Mouse (Mus musculus) MEL (cell line): Measurements from ENCODE around the gene Cds2. TPM values are rescaled to one million over a fixed set of nuclear protein-coding genes. Genes with fewer than 3 reads are reported as not detected.

ENCODE experiments used
- DNase-seq: peaks from one replicate; pipeline ENCODE4 v3.0.0; 2011; ENCODE audit warnings: low read depth, low spot score
- H3K27ac ChIP-seq: 2 replicates; pipeline ENCODE4 v1.5.1; 2012; ENCODE audit warnings: low read depth, mild to moderate bottlenecking, control low read depth, low read length, moderate library complexity; ENCODE audit not compliant: control insufficient read depth
- H3K27me3 ChIP-seq, 2 experiments: fragments of 150-350 bp in 1 of 2; sonication (generic) in 1 of 2; 2 replicates each; pipeline ENCODE4 v1.6.1; 2012; ENCODE audit warnings: low read length in 2 of 2, mild to moderate bottlenecking in 2 of 2, improper control_type of control experiment in 1 of 2, moderate library complexity in 1 of 2; ENCODE audit not compliant: insufficient read depth in 2 of 2, control insufficient read depth in 1 of 2
- H3K36me3 ChIP-seq, 2 experiments: 2 replicates each; pipeline ENCODE4 v1.6.1; 2012 to 2014; ENCODE audit warnings: low read length in 2 of 2, improper control_type of control experiment in 1 of 2, inconsistent platforms in 1 of 2, mild to moderate bottlenecking in 1 of 2; ENCODE audit not compliant: insufficient read depth in 2 of 2, control insufficient read depth in 1 of 2
- H3K4me1 ChIP-seq, 2 experiments: fragments of 150-350 bp in 1 of 2; sonication (generic) in 1 of 2; 2 replicates each; pipeline ENCODE4 v1.6.1; 2012; ENCODE audit warnings: low read length in 2 of 2, improper control_type of control experiment in 1 of 2, mild to moderate bottlenecking in 1 of 2; ENCODE audit not compliant: insufficient read depth in 2 of 2, control insufficient read depth in 1 of 2
- H3K4me3 ChIP-seq, 2 experiments: fragments of 150-350 bp in 1 of 2; sonication (generic) in 1 of 2; 2 replicates each; pipeline ENCODE4 v1.5.1; 2012; ENCODE audit warnings: low read depth in 2 of 2, low read length in 2 of 2, mild to moderate bottlenecking in 2 of 2, moderate library complexity in 2 of 2, control low read depth in 1 of 2, improper control_type of control experiment in 1 of 2; ENCODE audit not compliant: control insufficient read depth in 1 of 2, insufficient read depth in 1 of 2
- H3K79me2 ChIP-seq: 2 replicates; pipeline ENCODE4 v1.6.1; 2012; ENCODE audit warnings: mild to moderate bottlenecking, low read length, moderate library complexity; ENCODE audit not compliant: control insufficient read depth, poor library complexity, insufficient read depth
- H3K9ac ChIP-seq: 2 replicates; pipeline ENCODE4 v1.6.1; 2012; ENCODE audit warnings: low read depth, mild to moderate bottlenecking, control low read depth, low read length, moderate library complexity; ENCODE audit not compliant: control insufficient read depth, poor library complexity, severe bottlenecking
- H3K9me3 ChIP-seq: fragments of 150-350 bp; sonication (generic); replicated peaks from 2 replicates; pipeline ENCODE4 v1.6.1; 2012; ENCODE audit warnings: mild to moderate bottlenecking, low read length, improper control_type of control experiment, moderate library complexity; ENCODE audit not compliant: insufficient read depth
- BHLHE40 ChIP-seq: IDR thresholded peaks from 2 replicates; pipeline ENCODE4 v1.6.1; 2012; ENCODE audit warnings: low read depth, mild to moderate bottlenecking, inconsistent platforms, low read length, improper control_type of control experiment, borderline replicate concordance
- CTCF ChIP-seq, 3 experiments: IDR thresholded peaks in 2 of 3; conservative IDR thresholded peaks in 1 of 3; 2 replicates each; pipeline ENCODE4 v1.5.1; 2011 to 2012; ENCODE audit warnings: low read length in 3 of 3, low read depth in 2 of 3, mild to moderate bottlenecking in 2 of 3, improper control_type of control experiment in 1 of 3, inconsistent platforms in 1 of 3, mixed read lengths in 1 of 3, moderate library complexity in 1 of 3; ENCODE audit not compliant: control insufficient read depth in 1 of 3, insufficient read depth in 1 of 3, poor library complexity in 1 of 3, severe bottlenecking in 1 of 3
- E2F4 ChIP-seq: IDR thresholded peaks from 2 replicates; pipeline ENCODE4 v1.6.1; 2011; ENCODE audit warnings: low read depth, low read length, improper control_type of control experiment, borderline replicate concordance
- ELF1 ChIP-seq: IDR thresholded peaks from 2 replicates; pipeline ENCODE4 v1.6.1; 2014; ENCODE audit warnings: low read depth, mild to moderate bottlenecking, inconsistent platforms, low read length, improper control_type of control experiment, moderate library complexity
- ETS1 ChIP-seq: IDR thresholded peaks from 2 replicates; pipeline ENCODE4 v1.6.1; 2012; ENCODE audit warnings: low read depth, mild to moderate bottlenecking, inconsistent platforms, low read length, improper control_type of control experiment, moderate library complexity
- GATA1 ChIP-seq: IDR thresholded peaks from 2 replicates; pipeline ENCODE4 v1.6.1; 2011; ENCODE audit warnings: low read depth, low read length, improper control_type of control experiment
- JUND ChIP-seq: IDR thresholded peaks from 2 replicates; pipeline ENCODE4 v1.6.1; 2011; ENCODE audit warnings: low read depth, mild to moderate bottlenecking, improper control_type of control experiment, low read length
- KAT2A ChIP-seq: conservative IDR thresholded peaks from 2 replicates; pipeline ENCODE4 v1.6.1; 2012; ENCODE audit warnings: low read depth, low read length, improper control_type of control experiment, inconsistent platforms
- MAFK ChIP-seq: IDR thresholded peaks from 2 replicates; pipeline ENCODE4 v1.6.1; 2011; ENCODE audit warnings: low read depth, mild to moderate bottlenecking, low read length, improper control_type of control experiment, borderline replicate concordance
- MAZ ChIP-seq: IDR thresholded peaks from 2 replicates; pipeline ENCODE4 v1.6.1; 2012; ENCODE audit warnings: low read depth, mild to moderate bottlenecking, inconsistent platforms, low read length, improper control_type of control experiment
- RAD21 ChIP-seq: IDR thresholded peaks from 2 replicates; pipeline ENCODE4 v1.6.1; 2011; ENCODE audit warnings: mild to moderate bottlenecking, low read depth, low read length, improper control_type of control experiment
- SIN3A ChIP-seq: IDR thresholded peaks from 2 replicates; pipeline ENCODE4 v1.6.1; 2012; ENCODE audit warnings: low read length, improper control_type of control experiment, inconsistent platforms
- SMC3 ChIP-seq: IDR thresholded peaks from 2 replicates; pipeline ENCODE4 v1.6.1; 2011; ENCODE audit warnings: low read depth, low read length, improper control_type of control experiment
- TAL1 ChIP-seq: IDR thresholded peaks from 2 replicates; pipeline ENCODE4 v1.6.1; 2012; ENCODE audit warnings: mild to moderate bottlenecking, inconsistent platforms, low read length, moderate library complexity, mixed read lengths
- TCF12 ChIP-seq: IDR thresholded peaks from 2 replicates; pipeline ENCODE4 v1.6.1; 2014; ENCODE audit warnings: low read depth, mild to moderate bottlenecking, inconsistent platforms, low read length, improper control_type of control experiment, moderate library complexity
- UBTF ChIP-seq: IDR thresholded peaks from 2 replicates; pipeline ENCODE4 v1.6.1; 2012; ENCODE audit warnings: low read depth, mild to moderate bottlenecking, inconsistent platforms, low read length, improper control_type of control experiment, moderate library complexity, borderline replicate concordance; ENCODE audit not compliant: insufficient read depth
- USF1 ChIP-seq: IDR thresholded peaks from 2 replicates; pipeline ENCODE4 v1.6.1; 2014; ENCODE audit warnings: low read depth, mild to moderate bottlenecking, inconsistent platforms, low read length, improper control_type of control experiment, moderate library complexity
- ZC3H11A ChIP-seq: IDR thresholded peaks from 2 replicates; pipeline ENCODE4 v1.6.1; 2012; ENCODE audit warnings: low read depth, mild to moderate bottlenecking, inconsistent platforms, low read length, improper control_type of control experiment
- ZMIZ1 ChIP-seq: IDR thresholded peaks from 2 replicates; pipeline ENCODE4 v1.6.1; 2012; ENCODE audit warnings: low read depth, mild to moderate bottlenecking, inconsistent platforms, low read length, improper control_type of control experiment, moderate library complexity
- polyA plus RNA-seq, 2 experiments: library from polyadenylated mRNA; stranded (reverse) in 1 of 2; unstranded in 1 of 2; fragments of >175 nt in 1 of 2; fragments of >200 nt in 1 of 2; gene quantifications; 2 replicates each; pipeline versions ENCODE4 v1.2.1 to v1.2.4; 2012; ENCODE audit warnings: low replicate concordance in 2 of 2, low read depth in 1 of 2; ENCODE audit not compliant: insufficient read length in 2 of 2, insufficient read depth in 1 of 2, missing spikeins in 1 of 2
- total RNA-seq: library from RNA; depleted of rRNA; stranded (reverse); fragments of 300-350 nt; gene quantifications from 2 replicates; pipeline ENCODE4 v1.2.3, GENCODE M21; 2012

Cds2 gene
- total and polyA plus RNA-seq, 3 experiments = 8.8 to 28.5 TPM; not detected in 1

DNA sequence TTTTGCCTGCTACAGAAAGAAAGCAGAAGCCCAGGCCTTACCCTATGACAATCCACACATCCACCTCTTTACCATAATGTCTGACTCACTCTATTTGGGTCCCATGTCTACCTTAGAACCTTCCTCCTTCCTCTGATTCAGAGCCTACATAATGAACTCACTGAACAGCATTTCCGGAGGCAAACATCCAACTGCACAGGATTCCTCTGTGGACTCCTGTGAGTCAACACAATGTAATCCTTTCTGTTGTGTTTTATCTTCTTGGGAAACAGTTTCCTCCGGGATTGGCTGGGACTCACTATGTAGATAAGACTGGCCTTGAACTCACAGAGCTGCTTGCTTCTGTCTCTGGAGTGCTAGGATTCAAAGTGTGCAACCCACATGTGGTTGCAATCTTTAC is 77.4 kb downstream of the Cds2 start:
- no peak overlapping the region for H3K4me3 ChIP-seq
- no peak for DNase-seq
- no peaks in the 10 kb centered on the region for H3K36me3 ChIP-seq
- no peaks in the 10 kb centered on the region for H3K79me2 ChIP-seq
- H3K4me1 ChIP-seq = no peaks in the 10 kb centered on the region
- no peak overlapping the region for H3K27ac ChIP-seq
- no peaks in the 10 kb centered on the region for H3K9me3 ChIP-seq
- H3K9ac ChIP-seq = no peak overlapping the region
- H3K27me3 ChIP-seq = no peaks in the 10 kb centered on the region; a peak in 1 of 4 replicates
- TF ChIP-seq MAZ (no peak), ZC3H11A (no peak), BHLHE40 (no peak), CTCF (IDR thresholded peaks at IDR 0.05 in 2 of 3, conservative IDR thresholded peaks at IDR 0.05 in 1 of 3; ENCODE audit: control insufficient read depth in 1 of 3, insufficient read depth in 1 of 3, low read depth in 2 of 3, low read length in 3 of 3, poor library complexity in 1 of 3, severe bottlenecking in 1 of 3) (no peak), SMC3 (no peak), ETS1 (no peak), ELF1 (no peak), GATA1 (no peak), TAL1 (no peak), JUND (no peak), KAT2A (no peak), RAD21 (no peak), TCF12 (no peak)

DNA sequence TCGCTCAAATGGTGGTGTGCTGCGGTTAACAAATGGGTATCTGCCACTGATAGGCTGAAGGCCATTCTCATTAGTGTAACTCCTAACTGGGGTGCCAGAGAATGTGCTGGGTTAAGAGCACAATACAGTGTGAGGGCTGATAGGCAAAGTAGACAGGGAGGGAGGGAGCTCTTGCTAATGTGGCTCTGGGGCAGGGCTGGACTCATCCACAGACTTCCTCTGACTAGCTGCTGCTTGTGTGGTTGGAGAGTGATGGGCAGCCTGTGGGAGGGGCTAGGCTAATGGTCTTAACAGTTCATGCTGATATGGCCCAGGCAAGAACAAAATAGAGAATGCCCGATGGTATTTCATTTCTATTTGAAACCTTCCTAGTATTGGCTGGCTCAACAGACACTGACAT is 78.3 kb downstream of the Cds2 start:
- DNase-seq = no peak
- no peaks in the 10 kb centered on the region for H3K36me3 ChIP-seq
- no peak overlapping the region for H3K27ac ChIP-seq
- TF ChIP-seq MAZ (no peak), KAT2A (no peak), RAD21 (no peak), TCF12 (no peak), E2F4 (no peak)
- H3K4me1 ChIP-seq = no peaks in the 10 kb centered on the region
- H3K9ac ChIP-seq = no peak overlapping the region
- H3K27me3 ChIP-seq = no peaks in the 10 kb centered on the region; a peak in 1 of 4 replicates
- H3K4me3 ChIP-seq = no peak overlapping the region
- H3K9me3 ChIP-seq = no peaks in the 10 kb centered on the region
- no peaks in the 10 kb centered on the region for H3K79me2 ChIP-seq

DNA sequence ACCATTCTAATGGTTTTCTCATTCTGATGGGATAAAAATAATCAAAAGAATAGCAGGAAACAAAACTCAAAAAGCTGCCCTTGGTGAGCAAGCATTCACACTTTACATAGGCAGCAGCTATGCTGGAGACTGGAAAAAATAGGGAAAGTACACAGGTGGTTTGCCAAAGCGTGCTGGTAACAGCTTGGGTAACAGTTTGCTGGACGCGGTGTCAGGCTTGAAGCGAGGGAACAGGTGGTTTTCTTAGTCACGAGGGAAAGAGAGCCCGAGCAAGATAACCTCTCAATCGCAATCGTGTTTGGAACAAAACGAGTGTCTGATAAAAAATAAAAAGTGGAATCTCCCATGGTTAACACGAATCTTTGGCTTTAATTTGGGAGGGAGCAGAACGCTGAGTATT is 80.9 kb downstream of the Cds2 start:
- H3K4me1 ChIP-seq = no peaks in the 10 kb centered on the region
- H3K36me3 ChIP-seq = no peaks in the 10 kb centered on the region
- H3K9me3 ChIP-seq = no peaks in the 10 kb centered on the region
- TF ChIP-seq GATA1 (no peak), MAFK (no peak), TAL1 (no peak), UBTF (no peak), SIN3A (no peak), USF1 (no peak), KAT2A (no peak), ETS1 (no peak), ZMIZ1 (no peak), ELF1 (no peak), ZC3H11A (no peak)
- H3K27me3 ChIP-seq = no peaks in the 10 kb centered on the region
- H3K9ac ChIP-seq = no peak overlapping the region
- no peak overlapping the region for H3K4me3 ChIP-seq
- DNase-seq = no peak
- no peak overlapping the region for H3K27ac ChIP-seq
- no peaks in the 10 kb centered on the region for H3K79me2 ChIP-seq
